Mouse (Mus musculus) kidney, postnatal 0 days (tissue): ENCODE data around the gene Ankrd31. TPM values are rescaled to one million over a fixed set of nuclear protein-coding genes. Genes with fewer than 3 reads are reported as not detected.
"Not testable (repeated sequence)": the region's sequence is repeated elsewhere in the genome, so short reads cannot be mapped to it uniquely, and the experiment has no call there.

Experiments
- ATAC-seq: fragments of 200-750 bp; cut with Nextera tagmentation; replicated peaks from 2 replicates; pipeline ENCODE4 v1.8.0; 2017; ENCODE audit warnings: low read depth, moderate number of reproducible peaks, moderate TSS enrichment, moderate library complexity; ENCODE audit not compliant: low FRiP score
- DNase-seq: peaks from one replicate; pipeline ENCODE4 v3.0.0-alpha.2; 2016; ENCODE audit warnings: low spot score
- H3K27ac ChIP-seq: fragments of 300-500 bp; sonication (generic); 2 replicates; pipeline ENCODE4 v1.5.1; 2014; ENCODE audit warnings: mild to moderate bottlenecking
- H3K27me3 ChIP-seq: fragments of 300-500 bp; sonication (generic); 2 replicates; pipeline ENCODE4 v1.6.1; 2014; ENCODE audit warnings: low read length, mixed read lengths; ENCODE audit not compliant: insufficient read depth
- H3K36me3 ChIP-seq: fragments of 300-500 bp; sonication (generic); 2 replicates; pipeline ENCODE4 v1.6.1; 2014; ENCODE audit warnings: low read length, mixed read lengths; ENCODE audit not compliant: insufficient read depth
- H3K4me1 ChIP-seq: fragments of 300-500 bp; sonication (generic); replicated peaks from 2 replicates; pipeline ENCODE4 v1.6.1; 2014; ENCODE audit warnings: antibody characterized with exemption, low read length, mixed read lengths; ENCODE audit not compliant: insufficient read depth
- H3K4me2 ChIP-seq: fragments of 300-500 bp; sonication (generic); 2 replicates; pipeline ENCODE4 v1.6.1; 2014; ENCODE audit warnings: mild to moderate bottlenecking, low read length, moderate library complexity, mixed read lengths
- H3K4me3 ChIP-seq: fragments of 300-500 bp; sonication (generic); replicated peaks from 2 replicates; pipeline ENCODE4 v1.5.1; 2014; ENCODE audit warnings: low read depth, low read length
- H3K9ac ChIP-seq: fragments of 300-500 bp; sonication (generic); 2 replicates; pipeline ENCODE4 v1.6.1; 2014; ENCODE audit warnings: low read depth, low read length
- H3K9me3 ChIP-seq: fragments of 300-500 bp; sonication (generic); replicated peaks from 2 replicates; pipeline ENCODE4 v1.6.1; 2016; ENCODE audit warnings: low read length, inconsistent platforms, mixed read lengths
- CTCF ChIP-seq: IDR thresholded peaks from 2 replicates; pipeline ENCODE4 v1.5.1; 2016; ENCODE audit warnings: antibody characterized with exemption, low read depth, mild to moderate bottlenecking, moderate library complexity
- WGBS: fragments of 180-500 bp; shearing (Covaris S2); extraction: QIAGEN DNeasy Blood & Tissue Kit; methylation state at CpG from one replicate; pipeline ENCODE4 v1.1.7; 2014; 5-methylcytosine and 5-hydroxymethylcytosine counted together
- polyA plus RNA-seq: library from polyadenylated mRNA; unstranded; fragments of >200 nt; fragmentation: Nextera tagmentation; extraction: Ambion mirVana; gene quantifications from 2 replicates; pipeline ENCODE4 v1.2.1, GENCODE M21; 2015

Ankrd31 gene
- polyA plus RNA-seq, 1 experiment from 2014 or later = not detected

DNA sequence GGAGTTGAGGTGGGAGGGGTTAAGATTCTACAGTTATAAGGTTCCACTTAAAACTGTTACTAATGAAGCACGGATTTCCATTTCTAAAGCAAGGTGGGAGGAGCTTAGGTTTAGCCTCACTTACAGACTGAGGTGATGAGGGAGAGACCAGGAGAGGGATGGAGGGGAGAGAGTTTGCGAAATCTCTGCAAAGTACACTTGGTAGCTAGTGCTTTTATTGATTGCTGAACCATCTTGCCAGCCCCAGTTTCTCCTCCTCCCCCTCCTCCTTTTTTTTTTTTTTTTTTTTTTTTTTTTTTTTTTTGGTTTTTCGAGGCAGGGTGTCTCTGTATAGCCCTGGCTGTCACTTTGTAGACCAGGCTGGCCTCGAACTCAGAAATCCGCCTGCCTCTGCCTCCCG is 1.8 kb downstream of the Ankrd31 start:
- H3K27ac ChIP-seq = no peak overlapping the region
- H3K9me3 ChIP-seq = no peaks in the 10 kb centered on the region
- H3K36me3 ChIP-seq = no peaks in the 10 kb centered on the region
- ATAC-seq (no peak), DNase-seq (no peak)
- no peaks in the 10 kb centered on the region for H3K4me1 ChIP-seq
- no peak overlapping the region for H3K4me2 ChIP-seq
- no peak for TF ChIP-seq CTCF
- H3K27me3 ChIP-seq = no peaks in the 10 kb centered on the region
- H3K4me3 ChIP-seq = no peak overlapping the region
- 80% methylated on average over 6 of the region's 6 CpGs for whole genome bisulfite sequencing
- no peak overlapping the region for H3K9ac ChIP-seq

DNA sequence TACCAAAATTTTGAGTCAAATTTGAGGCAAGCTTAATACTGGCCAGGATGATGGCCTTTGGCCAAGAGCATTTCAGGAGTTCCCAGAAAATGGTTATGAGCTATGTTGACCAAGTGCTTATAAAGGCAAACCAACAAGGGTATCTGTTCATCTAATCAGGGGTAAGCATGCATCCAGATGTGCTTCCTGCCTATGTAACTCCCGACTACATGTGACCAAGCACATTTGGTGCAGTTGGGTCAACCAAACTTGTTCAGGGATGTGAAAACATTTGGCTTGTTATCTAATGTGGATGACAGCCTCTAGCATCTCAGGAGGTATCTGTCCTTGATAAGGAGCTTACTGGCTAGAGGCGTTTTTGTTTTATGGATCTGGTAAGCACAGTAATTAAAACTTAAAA is 12.8 kb downstream of the Ankrd31 start:
- H3K27me3 ChIP-seq = no peaks in the 10 kb centered on the region
- 85% methylated on average over 2 of the region's 2 CpGs for WGBS
- TF ChIP-seq CTCF = no peak
- H3K4me2 ChIP-seq = no peak overlapping the region
- H3K4me1 ChIP-seq = no peaks in the 10 kb centered on the region
- DNase-seq (no peak), ATAC-seq (no peak)
- H3K36me3 ChIP-seq = no peaks in the 10 kb centered on the region
- no peak overlapping the region for H3K9ac ChIP-seq
- no peak overlapping the region for H3K4me3 ChIP-seq
- no peak overlapping the region for H3K27ac ChIP-seq
- H3K9me3 ChIP-seq = no peaks in the 10 kb centered on the region

- not testable (repeated sequence) for H3K4me3 ChIP-seq, H3K4me2 ChIP-seq, H3K27me3 ChIP-seq, DNase-seq, ATAC-seq, H3K4me1 ChIP-seq, H3K9ac ChIP-seq, H3K36me3 ChIP-seq, H3K27ac ChIP-seq, H3K9me3 ChIP-seq
- 95% methylated on average over 5 of the region's 5 CpGs for WGBS
These were observed 38.0 kb downstream of the Ankrd31 start for GRCm38 (mm10) chr13:96786071-96786470.

DNA sequence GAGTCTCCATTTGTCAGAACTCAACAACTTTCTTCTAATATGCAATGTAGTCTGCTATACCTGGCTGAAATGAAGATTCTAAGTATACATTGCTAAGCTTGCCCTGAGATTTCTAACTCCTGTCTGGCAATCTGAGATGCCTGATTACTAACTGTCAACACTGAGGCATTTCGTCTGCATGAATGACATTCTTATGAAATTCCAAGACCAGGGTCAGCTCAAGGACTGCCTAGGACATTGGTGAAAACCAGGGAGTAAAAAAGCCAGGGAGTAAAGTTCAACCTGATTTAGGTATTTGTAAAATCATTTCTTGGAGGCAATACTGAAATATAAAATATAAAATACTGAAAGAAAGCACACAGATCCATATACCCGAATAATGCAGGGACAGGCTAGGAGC is 45.4 kb downstream of the Ankrd31 start:
- WGBS = 87% methylated on average over 2 of the region's 2 CpGs
- H3K9ac ChIP-seq = no peak overlapping the region

GRCm38 (mm10) chr13:96795301-96795700 is 47.2 kb downstream of the Ankrd31 start:
- no peak overlapping the region for H3K27ac ChIP-seq
- no peaks in the 10 kb centered on the region for H3K27me3 ChIP-seq
- H3K36me3 ChIP-seq = no peaks in the 10 kb centered on the region
- no peaks in the 10 kb centered on the region for H3K4me1 ChIP-seq
- no peak for TF ChIP-seq CTCF
- DNase-seq = peak; percentile 19
- no peak overlapping the region for H3K4me3 ChIP-seq
- no peak overlapping the region for H3K4me2 ChIP-seq
- no peak for ATAC-seq
- no peak overlapping the region for H3K9ac ChIP-seq
- 53% methylated on average over 3 of the region's 3 CpGs for WGBS
- H3K9me3 ChIP-seq = no peaks in the 10 kb centered on the region

More for the DNA sequence above, 45.4 kb downstream of the Ankrd31 start:
- ATAC-seq = no peak
- Histone ChIP-seq H3K36me3 (no peaks in the 10 kb centered on the region), H3K4me2 (no peak overlapping the region), H3K4me3 (no peak overlapping the region), H3K9me3 (no peaks in the 10 kb centered on the region), H3K27me3 (no peaks in the 10 kb centered on the region), H3K27ac (no peak overlapping the region), H3K4me1 (no peaks in the 10 kb centered on the region)
- no peak for DNase-seq
- no peak for TF ChIP-seq CTCF

GRCm38 (mm10) chr13:96797500-96797899 is 49.4 kb downstream of the Ankrd31 start:
- Histone ChIP-seq H3K9me3 (no peaks in the 10 kb centered on the region), H3K36me3 (no peaks in the 10 kb centered on the region), H3K27ac (no peak overlapping the region), H3K9ac (no peak overlapping the region), H3K4me3 (no peak overlapping the region), H3K4me1 (no peaks in the 10 kb centered on the region), H3K27me3 (no peaks in the 10 kb centered on the region), H3K4me2 (no peak overlapping the region)
- 24% methylated on average over 2 of the region's 2 CpGs for WGBS
- DNase-seq (no peak), ATAC-seq (no peak)
- no peak for TF ChIP-seq CTCF

- Histone ChIP-seq H3K36me3 (no peaks in the 10 kb centered on the region), H3K4me3 (no peak overlapping the region), H3K27ac (no peak overlapping the region), H3K9ac (no peak overlapping the region), H3K27me3 (no peaks in the 10 kb centered on the region), H3K4me2 (no peak overlapping the region), H3K4me1 (no peaks in the 10 kb centered on the region), H3K9me3 (no peaks in the 10 kb centered on the region)
- DNase-seq (no peak), ATAC-seq (no peak)
- 81% methylated on average over 1 of the region's 1 CpGs for WGBS
- TF ChIP-seq CTCF = no peak
These were observed 101.7 kb downstream of the Ankrd31 start for GRCm38 (mm10) chr13:96849752-96850151.
